Mouse (Mus musculus): Measurements from ENCODE around the gene Tnrc6b. TPM values are rescaled to one million over a fixed set of nuclear protein-coding genes. Genes with fewer than 3 reads are reported as not detected.
A peak's percentile ranks its signal among the peaks of the same experiment; 100 is the strongest.

Gene Tnrc6b
- polyA plus RNA-seq, 1 experiment = 65.3 TPM

DNA sequence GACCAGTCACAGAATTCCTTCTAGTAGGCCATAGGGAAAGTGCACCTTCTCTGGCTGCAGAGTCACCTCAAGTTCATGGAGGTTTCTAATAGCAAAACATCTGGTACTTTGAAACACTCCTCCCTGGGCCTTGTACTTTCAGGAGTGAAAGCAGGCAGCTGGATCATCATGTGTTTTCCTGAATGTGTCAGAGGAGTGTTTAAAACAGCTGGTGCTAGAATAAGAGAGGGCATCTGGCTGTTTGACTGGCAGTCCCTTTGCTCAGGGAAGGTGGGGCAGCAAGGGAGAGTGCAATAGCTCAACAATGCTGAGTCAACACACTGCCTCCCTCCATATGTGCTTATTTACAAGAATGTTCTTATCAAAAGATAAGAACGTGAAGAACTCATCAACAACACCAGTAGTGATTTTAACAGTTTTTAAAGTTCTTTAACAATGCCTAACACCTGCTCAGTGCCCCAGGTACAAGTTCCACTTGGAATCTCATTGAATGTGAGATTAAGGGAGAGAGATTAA, 60.9 kb downstream of the Tnrc6b start:
- H3K4me1 ChIP-seq (ENCODE audit: control insufficient read depth, insufficient read depth, low read length) = no peaks in the 10 kb centered on the region
- no peak for TF ChIP-seq POLR2A (IDR thresholded peaks at IDR 0.05; ENCODE audit: borderline replicate concordance, control insufficient read depth, low read depth, low read length)
- TF ChIP-seq CTCF (IDR thresholded peaks at IDR 0.05; ENCODE audit: control insufficient read depth, insufficient read depth, low read length) = no peak
- 38% methylated on average over 1 of the region's 1 CpGs for WGBS
- no peak overlapping the region for H3K4me3 ChIP-seq (replicated peaks; ENCODE audit: control insufficient read depth, low read depth, low read length)
- no peak overlapping the region for H3K27ac ChIP-seq (ENCODE audit: control insufficient read depth, insufficient read depth, low read depth, low read length, poor library complexity)

DNA sequence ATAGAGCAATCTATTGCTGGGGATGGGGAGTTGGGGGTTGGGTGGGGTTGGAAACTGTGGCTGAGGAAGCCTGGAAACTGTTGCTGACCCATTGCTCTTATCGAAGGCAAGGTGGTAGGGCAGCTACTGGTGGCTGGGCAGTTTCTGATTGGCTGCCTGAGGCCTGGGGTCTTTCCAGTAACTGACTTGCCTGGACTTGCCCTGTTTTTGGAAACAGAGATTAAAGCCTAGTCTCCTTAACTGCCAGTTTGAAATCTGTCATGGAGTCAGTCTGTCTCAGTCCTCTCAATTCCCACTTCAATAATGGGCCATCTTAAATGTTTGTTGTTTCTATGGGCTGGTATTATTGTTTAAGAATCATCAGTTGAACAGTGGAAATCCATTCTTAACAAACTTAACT, 63.6 kb downstream of the Tnrc6b start:
- no peak for TF ChIP-seq POLR2A (IDR thresholded peaks at IDR 0.05; ENCODE audit: borderline replicate concordance, control insufficient read depth, low read depth, low read length)
- no peak for TF ChIP-seq CTCF (IDR thresholded peaks at IDR 0.05; ENCODE audit: control insufficient read depth, insufficient read depth, low read length)
- Histone ChIP-seq H3K27ac (ENCODE audit: control insufficient read depth, insufficient read depth, low read depth, low read length, poor library complexity) (no peak overlapping the region), H3K4me1 (ENCODE audit: control insufficient read depth, insufficient read depth, low read length) (peaks cover 1% of the 10 kb centered on the region; the same call in 1 of the 2 replicates), H3K4me3 (replicated peaks; ENCODE audit: control insufficient read depth, low read depth, low read length) (no peak overlapping the region)
- WGBS = 96% methylated on average over 1 of the region's 1 CpGs

DNA sequence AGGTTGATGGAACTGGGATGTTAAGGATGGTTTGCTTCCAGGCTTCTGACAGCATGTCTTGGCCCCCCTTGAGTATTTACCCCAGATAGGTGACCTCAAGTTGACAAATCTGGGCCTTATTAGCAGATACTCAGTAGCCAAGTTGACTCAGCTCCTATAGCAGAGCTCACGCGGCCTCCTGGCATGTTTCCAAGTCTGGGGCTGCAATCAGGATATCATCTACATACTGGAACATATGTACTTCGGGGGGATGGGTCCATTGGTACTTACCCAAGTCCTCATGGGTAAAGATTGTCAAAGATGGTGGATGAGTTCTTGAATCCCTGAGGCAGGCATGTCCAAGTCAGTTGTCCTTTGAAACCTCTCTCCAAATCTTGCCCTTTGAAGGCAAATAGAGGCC, 67.9 kb downstream of the Tnrc6b start:
- 38% methylated on average over 3 of the region's 3 CpGs for WGBS
- no peak overlapping the region for H3K27ac ChIP-seq (ENCODE audit: control insufficient read depth, insufficient read depth, low read depth, low read length, poor library complexity)
- H3K4me3 ChIP-seq (replicated peaks; ENCODE audit: control insufficient read depth, low read depth, low read length) = no peak overlapping the region
- H3K4me1 ChIP-seq (ENCODE audit: control insufficient read depth, insufficient read depth, low read length) = peaks cover 1% of the 10 kb centered on the region; the same call in 1 of the 2 replicates
- TF ChIP-seq POLR2A (IDR thresholded peaks at IDR 0.05; ENCODE audit: borderline replicate concordance, control insufficient read depth, low read depth, low read length) = no peak
- no peak for TF ChIP-seq CTCF (IDR thresholded peaks at IDR 0.05; ENCODE audit: control insufficient read depth, insufficient read depth, low read length)

DNA sequence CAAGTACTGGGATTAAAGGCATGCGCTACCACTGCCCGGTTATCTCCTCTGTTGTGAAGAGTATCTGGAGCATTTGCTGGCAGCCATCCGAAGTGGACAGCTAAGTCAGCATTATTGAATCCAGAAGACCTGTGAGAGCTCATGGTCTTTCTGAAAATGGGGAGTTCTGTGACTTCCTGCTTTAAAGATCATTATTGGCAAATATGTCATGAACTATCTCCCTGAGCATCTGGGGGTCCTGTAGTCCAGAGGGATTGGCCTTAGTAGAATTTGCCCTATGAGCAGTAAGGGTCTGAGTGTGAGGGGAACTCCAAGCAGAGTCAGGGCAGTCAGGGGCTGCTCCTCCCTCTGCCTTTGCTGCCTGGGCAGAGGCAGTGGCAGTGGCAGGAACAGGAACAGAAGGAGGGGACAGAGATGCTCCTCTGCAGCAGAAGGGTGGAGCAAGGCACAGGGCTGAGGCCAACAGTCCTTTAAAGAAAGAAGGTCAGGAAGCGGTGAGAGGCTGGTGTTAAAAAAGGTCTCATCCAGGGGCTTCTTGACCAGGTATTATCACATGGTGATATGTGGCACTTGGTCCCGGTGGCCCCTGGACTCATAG, 69.1 kb downstream of the Tnrc6b start:
- 84% methylated on average over 5 of the region's 5 CpGs for WGBS
- TF ChIP-seq CTCF (IDR thresholded peaks at IDR 0.05; ENCODE audit: control insufficient read depth, insufficient read depth, low read length) (no peak), POLR2A (IDR thresholded peaks at IDR 0.05; ENCODE audit: borderline replicate concordance, control insufficient read depth, low read depth, low read length) (no peak)
- peaks cover 4% of the 10 kb centered on the region for H3K4me1 ChIP-seq (ENCODE audit: control insufficient read depth, insufficient read depth, low read length)

DNA sequence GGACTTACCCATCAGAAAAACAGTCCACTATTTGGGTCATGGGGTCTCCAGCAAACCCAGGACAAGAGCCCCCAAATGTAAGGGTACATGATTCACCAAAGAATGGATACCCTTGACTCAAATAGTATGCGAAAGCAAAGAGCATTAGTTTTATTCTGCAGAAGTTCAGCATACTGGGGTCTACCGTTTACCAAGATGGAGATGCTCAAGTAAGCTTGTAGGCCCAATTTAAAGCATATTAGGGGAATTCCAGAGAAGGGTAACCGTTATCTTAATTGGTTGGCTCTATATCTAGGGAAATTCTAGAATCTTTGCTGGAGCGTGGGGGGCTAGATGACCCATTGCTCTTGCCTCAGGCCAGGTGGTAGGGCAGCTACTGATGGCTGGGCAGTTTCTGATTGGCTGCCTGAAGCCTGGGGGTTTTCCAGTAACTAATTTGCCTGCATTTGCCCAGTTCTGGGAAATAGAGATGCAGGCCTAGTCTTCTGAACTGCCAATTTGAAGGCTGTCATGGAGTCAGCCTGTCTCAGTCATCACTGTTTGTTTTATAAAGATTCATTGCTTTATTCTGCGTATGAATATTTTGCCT, 70.2 kb downstream of the Tnrc6b start:
- Histone ChIP-seq H3K27ac (ENCODE audit: control insufficient read depth, insufficient read depth, low read depth, low read length, poor library complexity) (no peak overlapping the region), H3K4me1 (ENCODE audit: control insufficient read depth, insufficient read depth, low read length) (peaks cover 4% of the 10 kb centered on the region), H3K4me3 (replicated peaks; ENCODE audit: control insufficient read depth, low read depth, low read length) (no peak overlapping the region)
- 89% methylated on average over 5 of the region's 5 CpGs for WGBS
- no peak for TF ChIP-seq CTCF (IDR thresholded peaks at IDR 0.05; ENCODE audit: control insufficient read depth, insufficient read depth, low read length)
- TF ChIP-seq POLR2A (IDR thresholded peaks at IDR 0.05; ENCODE audit: borderline replicate concordance, control insufficient read depth, low read depth, low read length) = no peak

More for the DNA sequence above, 69.1 kb downstream of the Tnrc6b start:
- no peak overlapping the region for H3K4me3 ChIP-seq (replicated peaks; ENCODE audit: control insufficient read depth, low read depth, low read length)
- H3K27ac ChIP-seq (ENCODE audit: control insufficient read depth, insufficient read depth, low read depth, low read length, poor library complexity) = no peak overlapping the region

DNA sequence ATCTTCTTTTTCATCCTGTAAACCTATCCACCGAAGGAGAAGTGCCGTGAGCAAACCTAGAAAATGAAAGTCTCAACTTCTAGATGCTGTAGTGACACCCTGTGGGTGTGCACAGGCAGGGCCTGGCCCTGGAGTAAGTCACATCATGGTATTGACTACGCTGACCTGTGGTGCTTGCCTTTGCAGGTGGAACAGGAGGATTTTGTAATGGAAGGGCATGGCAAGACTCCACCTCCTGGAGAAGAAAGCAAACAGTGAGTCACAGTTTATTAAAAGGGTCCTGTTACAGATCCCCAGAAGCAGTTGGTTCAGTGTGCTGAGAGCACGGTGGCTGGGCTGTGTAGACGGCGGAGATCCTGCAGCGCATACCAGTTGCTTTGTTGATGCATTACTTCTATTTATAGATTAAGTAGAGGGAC, 73.4 kb downstream of the Tnrc6b start:
- Histone ChIP-seq H3K27ac (ENCODE audit: control insufficient read depth, insufficient read depth, low read depth, low read length, poor library complexity) (no peak overlapping the region), H3K4me3 (replicated peaks; ENCODE audit: control insufficient read depth, low read depth, low read length) (no peak overlapping the region), H3K4me1 (ENCODE audit: control insufficient read depth, insufficient read depth, low read length) (peaks cover 4% of the 10 kb centered on the region)
- TF ChIP-seq CTCF (IDR thresholded peaks at IDR 0.05; ENCODE audit: control insufficient read depth, insufficient read depth, low read length) (peak; percentile 52), POLR2A (IDR thresholded peaks at IDR 0.05; ENCODE audit: borderline replicate concordance, control insufficient read depth, low read depth, low read length) (no peak)
- 57% methylated on average over 7 of the region's 7 CpGs for WGBS

DNA sequence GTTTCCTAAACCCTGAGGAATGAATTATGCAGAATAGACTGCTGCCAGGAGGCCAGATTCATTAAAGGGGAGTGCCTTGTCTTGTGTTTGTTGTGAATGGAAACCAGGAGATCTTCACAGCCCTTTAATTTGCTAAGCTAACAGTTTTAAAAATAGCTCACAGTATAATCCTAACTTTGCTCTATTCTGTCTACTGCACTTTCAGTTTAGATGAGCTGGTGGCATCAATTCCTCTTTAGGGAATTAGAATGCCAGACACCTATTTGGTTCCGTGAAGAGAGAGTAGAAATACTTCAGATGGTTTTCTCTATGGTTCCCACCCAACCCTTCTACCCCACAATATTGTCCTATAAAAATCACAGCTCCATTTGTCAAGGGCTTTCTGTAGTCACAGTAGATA, 74.6 kb downstream of the Tnrc6b start:
- Histone ChIP-seq H3K4me3 (replicated peaks; ENCODE audit: control insufficient read depth, low read depth, low read length) (no peak overlapping the region), H3K27ac (ENCODE audit: control insufficient read depth, insufficient read depth, low read depth, low read length, poor library complexity) (no peak overlapping the region), H3K4me1 (ENCODE audit: control insufficient read depth, insufficient read depth, low read length) (peaks cover 4% of the 10 kb centered on the region)
- 87% methylated on average over 1 of the region's 1 CpGs for WGBS
- TF ChIP-seq CTCF (IDR thresholded peaks at IDR 0.05; ENCODE audit: control insufficient read depth, insufficient read depth, low read length) (no peak), POLR2A (IDR thresholded peaks at IDR 0.05; ENCODE audit: borderline replicate concordance, control insufficient read depth, low read depth, low read length) (no peak)

DNA sequence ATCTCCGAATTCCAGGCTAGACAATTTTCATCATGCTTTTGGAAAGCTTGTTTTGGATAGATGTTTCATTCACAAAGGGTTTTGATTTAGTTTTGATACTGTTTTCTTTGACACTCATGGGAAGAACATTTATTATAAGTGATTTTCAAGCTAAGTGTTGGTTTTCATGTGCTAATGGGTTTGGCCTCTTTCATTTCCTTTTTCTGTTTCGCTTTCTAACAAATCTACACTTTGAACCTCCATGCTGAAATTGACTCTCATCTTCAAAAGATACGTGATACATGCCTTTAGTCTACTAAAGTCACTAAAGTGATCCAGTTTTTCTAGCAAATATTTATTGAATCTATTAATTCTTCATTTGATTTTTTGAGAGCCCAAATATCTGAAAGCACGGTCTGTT, 76.6 kb downstream of the Tnrc6b start:
- WGBS = 78% methylated on average over 4 of the region's 4 CpGs
- TF ChIP-seq POLR2A (IDR thresholded peaks at IDR 0.05; ENCODE audit: borderline replicate concordance, control insufficient read depth, low read depth, low read length) (no peak), CTCF (IDR thresholded peaks at IDR 0.05; ENCODE audit: control insufficient read depth, insufficient read depth, low read length) (no peak)

More for the DNA sequence above, 76.6 kb downstream of the Tnrc6b start:
- H3K27ac ChIP-seq (ENCODE audit: control insufficient read depth, insufficient read depth, low read depth, low read length, poor library complexity) = no peak overlapping the region
- H3K4me3 ChIP-seq (replicated peaks; ENCODE audit: control insufficient read depth, low read depth, low read length) = no peak overlapping the region
- H3K4me1 ChIP-seq (ENCODE audit: control insufficient read depth, insufficient read depth, low read length) = peaks cover 5% of the 10 kb centered on the region

Measured in bone marrow, adult 2 months (tissue).